Mouse (Mus musculus): ENCODE data around the gene Actrt1. TPM values are rescaled to one million over a fixed set of nuclear protein-coding genes. Genes with fewer than 3 reads are reported as not detected.

Gene Actrt1
- total RNA-seq (2022): not detected

DNA sequence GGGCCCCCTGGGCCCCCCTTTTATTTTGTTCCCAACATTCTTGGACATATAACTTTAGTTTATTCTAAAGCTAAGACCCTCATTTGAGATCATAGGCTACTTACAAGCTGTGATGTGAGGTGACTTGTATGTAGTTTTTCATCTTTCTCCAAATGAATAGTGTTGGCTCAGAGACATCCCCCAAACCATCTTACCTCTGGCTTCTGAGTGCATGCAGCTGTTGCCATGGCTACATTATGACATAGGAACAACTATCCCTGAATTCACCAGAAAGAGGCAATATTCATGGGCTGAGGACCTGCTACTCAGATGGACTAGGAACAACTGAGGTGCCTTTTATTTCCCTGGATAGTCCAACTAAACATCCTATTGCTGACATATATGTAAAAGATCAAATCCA is at the start of gene Actrt1:
Gene Actrt1 (plus strand): TSS at position 301 of the 400 bp plus-strand sequence.
- DNase-seq (ENCODE audit: low spot score): no peak

DNA sequence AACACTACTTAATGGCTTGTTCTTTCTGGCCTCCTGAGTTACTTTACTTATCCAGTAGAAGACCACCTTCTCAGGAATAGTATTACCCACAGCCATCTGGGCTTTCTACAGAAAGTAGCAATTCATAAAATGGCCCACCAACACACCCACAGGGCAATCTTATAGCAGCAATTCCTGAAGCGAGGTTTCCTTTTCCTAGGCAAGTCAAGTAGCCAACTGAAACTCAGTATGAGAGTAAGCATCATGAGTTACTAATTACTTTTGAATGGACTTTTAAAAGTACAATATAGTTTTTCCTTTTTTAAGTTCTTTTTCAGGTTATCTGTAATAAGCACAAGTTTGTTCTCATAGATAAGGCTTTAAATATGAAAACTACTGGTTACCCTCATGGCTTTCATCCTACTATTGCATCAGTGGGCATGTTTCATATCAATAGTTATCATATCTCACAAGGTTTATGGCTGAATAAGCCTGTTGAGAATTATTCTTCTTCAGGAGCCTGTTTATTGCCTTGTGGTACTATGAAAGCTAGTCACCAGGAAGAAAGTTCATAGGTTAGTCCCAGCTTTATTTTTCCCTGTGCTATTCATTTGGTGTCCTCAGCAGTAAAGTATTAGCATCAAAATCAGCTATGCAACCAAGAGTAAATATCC is 2.8 kb downstream of the Actrt1 start:
- no peak for DNase-seq (ENCODE audit: low spot score)

Data from heart, adult 8-10 months (tissue).